Mouse (Mus musculus) layer of hippocampus, adult 9-10 months (tissue): ENCODE measurements at regions not wholly inside any gene's neighbourhood (a gene's known extent, or its start where the extent isn't known, plus 50 kb on each side); places are given as distances from the start of the nearest gene placed in this dataset.

Experiments
- DNase-seq: peaks from one replicate; pipeline ENCODE4 v3.0.0; 2022; ENCODE audit warnings: low spot score

GRCm38 (mm10) chr13:47974756-47975515, 286.1 kb upstream of the Id4 start:
- no peak for DNase-seq

- no peak for DNase-seq
Measured at GRCm38 (mm10) chr13:47998495-47998894, 262.5 kb upstream of the Id4 start.

- DNase-seq: no peak
Measured at GRCm38 (mm10) chr13:47999399-47999798, 261.6 kb upstream of the Id4 start.

- DNase-seq: no peak
Measured at GRCm38 (mm10) chr13:48003126-48003525, 257.9 kb upstream of the Id4 start.

GRCm38 (mm10) chr13:48013336-48013750, 247.7 kb upstream of the Id4 start:
- no peak for DNase-seq

GRCm38 (mm10) chr13:48015296-48015695, 245.7 kb upstream of the Id4 start:
- DNase-seq: no peak

- no peak for DNase-seq
Measured at GRCm38 (mm10) chr13:48016051-48016450, 245.0 kb upstream of the Id4 start.

GRCm38 (mm10) chr13:48016606-48017005, 244.4 kb upstream of the Id4 start:
- no peak for DNase-seq

GRCm38 (mm10) chr13:48017649-48018048, 243.4 kb upstream of the Id4 start:
- no peak for DNase-seq

- no peak for DNase-seq
Measured at GRCm38 (mm10) chr13:48018606-48019005, 242.4 kb upstream of the Id4 start.

- no peak for DNase-seq
Measured at GRCm38 (mm10) chr13:48022958-48023615, 237.9 kb upstream of the Id4 start.

GRCm38 (mm10) chr13:48027775-48028489, 233.1 kb upstream of the Id4 start:
- peak; percentile 10 for DNase-seq

- no peak for DNase-seq
Measured at GRCm38 (mm10) chr13:48031491-48031890, 229.5 kb upstream of the Id4 start.

GRCm38 (mm10) chr13:48042172-48042571, 218.9 kb upstream of the Id4 start:
- no peak for DNase-seq

- no peak for DNase-seq
Measured at GRCm38 (mm10) chr13:48042572-48042971, 218.5 kb upstream of the Id4 start.

- DNase-seq: no peak
Measured at GRCm38 (mm10) chr13:48046201-48046750, 214.8 kb upstream of the Id4 start.

GRCm38 (mm10) chr13:48049796-48050195, 211.2 kb upstream of the Id4 start:
- no peak for DNase-seq

- no peak for DNase-seq
Measured at GRCm38 (mm10) chr13:48074630-48075029, 186.4 kb upstream of the Id4 start.

- no peak for DNase-seq
Measured at GRCm38 (mm10) chr13:48075315-48075714, 185.7 kb upstream of the Id4 start.

- DNase-seq: no peak
Measured at GRCm38 (mm10) chr13:48078214-48078613, 182.8 kb upstream of the Id4 start.

GRCm38 (mm10) chr13:48083294-48083693, 177.7 kb upstream of the Id4 start:
- no peak for DNase-seq

GRCm38 (mm10) chr13:48083807-48084206, 177.2 kb upstream of the Id4 start:
- no peak for DNase-seq
